In the genomic region with DNA sequence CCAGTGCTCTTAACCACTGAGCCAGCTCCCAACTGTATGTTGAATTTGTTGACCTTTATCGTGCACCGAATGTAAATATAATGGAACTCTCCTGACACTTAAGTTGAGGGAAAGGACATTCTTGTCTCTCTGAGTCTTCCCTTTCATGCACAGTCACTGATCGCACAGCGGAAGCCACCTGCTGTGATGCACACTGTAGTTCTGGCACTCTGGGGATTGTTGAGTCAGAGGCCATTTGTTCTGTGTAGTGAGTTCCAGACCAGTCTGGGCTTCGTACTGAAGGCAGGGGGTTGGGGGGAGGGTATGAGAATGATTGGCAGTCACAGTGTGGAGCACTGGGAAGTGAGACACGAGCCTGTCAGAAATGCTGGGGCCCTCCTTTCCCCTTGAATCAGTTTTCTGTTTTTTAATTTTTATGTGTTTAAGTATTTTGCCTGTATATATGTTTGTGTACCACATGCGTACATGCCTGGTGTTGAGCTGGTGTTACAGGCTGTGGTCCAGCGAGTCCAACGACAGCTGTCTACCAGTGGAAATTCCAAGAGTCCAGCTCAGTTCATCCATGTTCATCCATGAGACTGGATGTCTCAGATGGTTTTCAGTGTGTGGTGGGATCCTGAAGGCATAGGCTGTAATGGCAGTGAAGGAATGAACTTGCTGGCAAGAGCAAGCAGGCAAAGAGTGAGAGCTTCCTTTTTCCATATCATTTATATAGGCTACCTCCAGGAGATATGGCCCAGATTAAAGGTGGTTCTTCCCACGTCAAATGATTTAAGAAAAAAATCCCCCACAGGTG, we compare ENCODE assay signal across 36 mouse cellular contexts. TPM values are rescaled to one million over a fixed set of nuclear protein-coding genes. Genes with fewer than 3 reads are reported as not detected.
DNase-seq lines count a peak whose midpoint lies in the region; ATAC-seq and TF ChIP-seq lines count a peak whose summit lies in the region.
"Had no signal": no experiment of that assay in that cellular context is flagged by ENCODE, and none has a peak within 500 bp of the region (broad histone marks: within the 10 kb centered on the region; RNA-seq: fewer than 3 reads in every experiment).

No protein-coding gene starts in this region.

- H3K27me3 ChIP-seq in ES-Bruce4 (ENCODE audit: control insufficient read depth, insufficient read depth, low read length, poor library complexity, severe bottlenecking) (no peaks in the 10 kb centered on the region), G1E (ENCODE audit: insufficient read depth, low read length) (no peaks in the 10 kb centered on the region)
- H3K27me3 ChIP-seq: forebrain, embryonic 13.5 days; heart, embryonic 15.5 days; hindbrain, embryonic 12.5 days; intestine, embryonic 15.5 days; limb, embryonic 13.5 days; megakaryocyte, embryonic 14.5 days; midbrain, embryonic 12.5 days; neural tube, embryonic 15.5 days; stomach, embryonic 15.5 days had no signal

- ATAC-seq in G1E (ENCODE audit: extremely low read depth, insufficient number of reproducible peaks, low FRiP score, poor library complexity, severe bottlenecking), result peak; percentile 66
- ATAC-seq: forebrain, embryonic 13.5 days; hindbrain, postnatal 0 days; intestine, embryonic 15.5 days; lung, postnatal 0 days had no signal

- peak; percentile 33 to 35 for DNase-seq in cerebellum, postnatal 36 days
- DNase-seq in cerebellum, adult 11 months, result no peak
- peak; percentile 23 for DNase-seq in G1E (ENCODE audit: low spot score)
- DNase-seq in brain, adult 2 months (ENCODE audit: low read depth, low spot score), result peak; percentile 74
- no peak for DNase-seq in layer of hippocampus, adult 9-11 months
- DNase-seq in left cerebral cortex, adult 2 months (ENCODE audit: extremely low spot score in 1 of 2, low spot score in 2 of 2), result no peak
- DNase-seq: adrenal gland, postnatal 25 days; B cell, adult 2 months; cerebellum, postnatal 14 days; gastrocnemius, postnatal 25 days; heart, adult 11 months; kidney, adult 8-10 months; kidney, postnatal 10 days; lung, adult 18-20 months; lung, postnatal 4 days; retina, postnatal 1 day; right cerebral cortex, postnatal 14 days had no signal

- intact Hi-C loops in left cerebral cortex, adult 2 months (cut with DNase I), result no loop called here

- no peak for TF ChIP-seq CTCF in ES-Bruce4 (IDR thresholded peaks at IDR 0.05; ENCODE audit: low read depth, low read length)
- TF ChIP-seq CTCF in G1E (IDR thresholded peaks at IDR 0.05; ENCODE audit: low read depth, low read length), result peak; percentile 9; the same call in 1 of the 2 replicates
- TF ChIP-seq CTCF in left cerebral cortex, adult 2 months (IDR thresholded peaks at IDR 0.05), result no peak

- H3K4me3 ChIP-seq in ES-Bruce4 (ENCODE audit: low read depth, low read length), result no peak overlapping the region
- no peak overlapping the region for H3K4me3 ChIP-seq in G1E (ENCODE audit: low read depth, low read length)
- no peak overlapping the region for H3K4me3 ChIP-seq in left cerebral cortex, adult 2 months
- H3K4me3 ChIP-seq: forebrain, embryonic 13.5 days; heart, embryonic 10.5 days; heart, embryonic 15.5 days; hindbrain, embryonic 12.5 days; intestine, embryonic 15.5 days; limb, embryonic 13.5 days; megakaryocyte, embryonic 14.5 days; midbrain, embryonic 12.5 days; neural tube, embryonic 15.5 days; stomach, embryonic 15.5 days had no signal

- H3K4me1 ChIP-seq in ES-Bruce4 (ENCODE audit: control insufficient read depth, insufficient read depth, low read length), result peaks cover 2% of the 10 kb centered on the region
- H3K4me1 ChIP-seq in G1E (ENCODE audit: insufficient read depth, low read depth, low read length), result no peaks in the 10 kb centered on the region
- H3K4me1 ChIP-seq: forebrain, embryonic 13.5 days; hindbrain, embryonic 12.5 days; intestine, embryonic 15.5 days; limb, embryonic 13.5 days; midbrain, embryonic 12.5 days; neural tube, embryonic 15.5 days had no signal

- 0 out of 2 replicates have a peak, but pooled peaks have one; percentile 30 for TF ChIP-seq EP300 in ES-Bruce4 (IDR thresholded peaks at IDR 0.05; ENCODE audit: insufficient read depth, low read depth, low read length)

- TF ChIP-seq POLR2A in ES-Bruce4 (IDR thresholded peaks at IDR 0.05; ENCODE audit: insufficient read depth, low read length), result no peak

- H3K9me3 ChIP-seq in ES-Bruce4 (replicated peaks; ENCODE audit: control insufficient read depth, insufficient read depth, low read length, poor library complexity, severe bottlenecking), result no peaks in the 10 kb centered on the region
- H3K9me3 ChIP-seq in G1E (replicated peaks), result no peaks in the 10 kb centered on the region
- H3K9me3 ChIP-seq: forebrain, embryonic 13.5 days; heart, embryonic 10.5 days; heart, embryonic 15.5 days; hindbrain, embryonic 12.5 days; intestine, embryonic 15.5 days; limb, embryonic 13.5 days; megakaryocyte, embryonic 14.5 days; midbrain, embryonic 12.5 days; neural tube, embryonic 15.5 days; stomach, embryonic 15.5 days had no signal

- H3K27ac ChIP-seq in ES-Bruce4 (ENCODE audit: insufficient read depth, low read length), result peak overlapping the region; percentile 36; the same call in 1 of the 2 replicates
- H3K27ac ChIP-seq in left cerebral cortex, adult 2 months, result no peak overlapping the region
- H3K27ac ChIP-seq: forebrain, embryonic 13.5 days; heart, embryonic 10.5 days; heart, embryonic 15.5 days; hindbrain, embryonic 12.5 days; hindbrain, postnatal 0 days; intestine, embryonic 15.5 days; limb, embryonic 13.5 days; midbrain, embryonic 12.5 days; neural tube, embryonic 15.5 days; stomach, embryonic 15.5 days had no signal

- H3K9ac ChIP-seq in ES-Bruce4 (ENCODE audit: low read depth, poor library complexity, severe bottlenecking), result no peak overlapping the region
- H3K9ac ChIP-seq: forebrain, embryonic 13.5 days; heart, embryonic 15.5 days; hindbrain, embryonic 12.5 days; intestine, embryonic 15.5 days; limb, embryonic 13.5 days; midbrain, embryonic 12.5 days; neural tube, embryonic 15.5 days; stomach, embryonic 15.5 days had no signal

- H3K36me3 ChIP-seq in ES-Bruce4 (ENCODE audit: control insufficient read depth, insufficient read depth, low read length, poor library complexity, severe bottlenecking) (peaks cover 10% of the 10 kb centered on the region; the same call in 1 of the 2 replicates), G1E (replicated peaks) (peaks cover 70% of the 10 kb centered on the region)

RNA-seq across cellular contexts. Expression of gene Smarcc2, which starts 17.5 kb away (rescaled TPM):
- polyA plus RNA-seq in ES-Bruce4 (2011; ENCODE audit: insufficient read depth, insufficient read length, low read depth, missing spikeins) (26.3 and 28.6 TPM in 2 replicates), G1E (2012) (153 and 174 TPM in 2 replicates)
- total RNA-seq in G1E (2014; fragmentation: Nextera tagmentation) (100 and 109 TPM in 2 replicates), G1E (2017) (36.3 and 47.4 TPM in 2 replicates)
- total RNA-seq in left cerebral cortex, adult 2 months (2021), result 100 to 1,000 TPM; 253 to 254 TPM

RNA-seq across cellular contexts. Expression of gene Rnf41, which starts 30.1 kb away (rescaled TPM):
- polyA plus RNA-seq in ES-Bruce4 (2011; ENCODE audit: insufficient read depth, insufficient read length, low read depth, missing spikeins) (33.3 and 37.4 TPM in 2 replicates), G1E (2012) (11.7 and 14.6 TPM in 2 replicates)
- total RNA-seq in G1E (2014; fragmentation: Nextera tagmentation) (21.7 and 26.8 TPM in 2 replicates), G1E (2017) (16.6 and 17.8 TPM in 2 replicates)
- total RNA-seq in left cerebral cortex, adult 2 months (2021), result 10 to 100 TPM; 74.0 to 76.6 TPM

RNA-seq across cellular contexts. Expression of gene Nabp2, which starts 30.2 kb away (rescaled TPM):
- polyA plus RNA-seq in ES-Bruce4 (2011; ENCODE audit: insufficient read depth, insufficient read length, low read depth, missing spikeins) (79.3 and 82.9 TPM in 2 replicates), G1E (2012) (152 and 197 TPM in 2 replicates)
- total RNA-seq in G1E (2014; fragmentation: Nextera tagmentation) (121 and 148 TPM in 2 replicates), G1E (2017) (34.2 and 37.3 TPM in 2 replicates)
- total RNA-seq in left cerebral cortex, adult 2 months (2021), result 10 to 100 TPM; 87.0 to 91.1 TPM

RNA-seq across cellular contexts. Expression of gene Slc39a5, which starts 40.5 kb away (rescaled TPM):
- 0.31 TPM in 1 of 2 replicates, not detected in the other for polyA plus RNA-seq in ES-Bruce4 (2011; ENCODE audit: insufficient read depth, insufficient read length, low read depth, missing spikeins)
- total RNA-seq in G1E (2014; fragmentation: Nextera tagmentation), result not detected in 2 replicates
- total RNA-seq in G1E (2017), result not detected in 2 replicates
- not detected in 2 replicates for polyA plus RNA-seq in G1E (2012)
- total RNA-seq in left cerebral cortex, adult 2 months (2021), result not detected
- total RNA-seq: adrenal gland, postnatal 25 days; gastrocnemius, adult 18-20 months; gastrocnemius, postnatal 25 days; heart, postnatal 25 days; left cerebral cortex, adult 18-20 months; left cerebral cortex, postnatal 36 days; monocyte, adult 5-6 weeks had no signal
- polyA plus RNA-seq: embryonic facial prominence, embryonic 11.5 days; forebrain, embryonic 13.5 days; lung, postnatal 0 days; midbrain, embryonic 12.5 days had no signal

RNA-seq across cellular contexts. Expression of gene Myl6, which starts 52.4 kb away (rescaled TPM):
- polyA plus RNA-seq in ES-Bruce4 (2011; ENCODE audit: insufficient read depth, insufficient read length, low read depth, missing spikeins) (642 and 680 TPM in 2 replicates), G1E (2012) (273 and 359 TPM in 2 replicates)
- total RNA-seq in G1E (2014; fragmentation: Nextera tagmentation) (207 and 266 TPM in 2 replicates), G1E (2017) (1,414 and 1,457 TPM in 2 replicates)
- total RNA-seq in left cerebral cortex, adult 2 months (2021), result 100 to 1,000 TPM; 555 to 562 TPM

Comparison
In these comparisons a context has a peak if more than half of its experiments do, and no peak if none do; other contexts are left out.
1. DNase-seq: peak in cerebellum, postnatal 36 days (2 of 2), G1E (single experiment) and brain, adult 2 months (single experiment); none in cerebellum, adult 11 months (single experiment), layer of hippocampus, adult 9-11 months (single experiment) and left cerebral cortex, adult 2 months (0 of 2).